Mouse (Mus musculus) heart, embryonic 10.5 days (tissue): ENCODE results near the gene Zfp616. TPM values are rescaled to one million over a fixed set of nuclear protein-coding genes. Genes with fewer than 3 reads are reported as not detected.

Experiments used
- DNase-seq: peaks from one replicate; pipeline ENCODE4 v3.0.0-alpha.2; 2017; ENCODE audit warnings: low spot score
- H3K27ac ChIP-seq: fragments of 300-500 bp; sonication (generic); 2 replicates; pipeline ENCODE4 v1.5.1; 2016; ENCODE audit warnings: mild to moderate bottlenecking
- H3K27me3 ChIP-seq: fragments of 300-500 bp; sonication (generic); 2 replicates; pipeline ENCODE4 v1.6.1; 2016; ENCODE audit warnings: mild to moderate bottlenecking; ENCODE audit not compliant: poor library complexity, insufficient read depth, severe bottlenecking
- H3K36me3 ChIP-seq: fragments of 300-500 bp; sonication (generic); 2 replicates; pipeline ENCODE4 v1.6.1; 2016; ENCODE audit warnings: mild to moderate bottlenecking, moderate library complexity
- H3K4me1 ChIP-seq: fragments of 300-500 bp; sonication (generic); 2 replicates; pipeline ENCODE4 v1.6.1; 2016; ENCODE audit warnings: mild to moderate bottlenecking
- H3K4me3 ChIP-seq: fragments of 300-500 bp; sonication (generic); 2 replicates; pipeline ENCODE4 v1.5.1; 2016; ENCODE audit warnings: mild to moderate bottlenecking, moderate library complexity
- H3K9me3 ChIP-seq: fragments of 300-500 bp; sonication (generic); 2 replicates; pipeline ENCODE4 v1.6.1; 2016; ENCODE audit warnings: mild to moderate bottlenecking, moderate library complexity
- WGBS: fragments of 180-500 bp; shearing (Covaris S2); methylation state at CpG from one replicate; pipeline ENCODE4 v1.1.7; 2016; 5-methylcytosine and 5-hydroxymethylcytosine counted together
- polyA plus RNA-seq: library from polyadenylated mRNA; unstranded; fragments of >200 nt; fragmentation: Nextera tagmentation; extraction: Ambion mirVana; gene quantifications from 2 replicates; pipeline ENCODE4 v1.2.1, GENCODE M21; 2016

The Zfp616 gene
- not detected in 2 replicates for polyA plus RNA-seq

DNA sequence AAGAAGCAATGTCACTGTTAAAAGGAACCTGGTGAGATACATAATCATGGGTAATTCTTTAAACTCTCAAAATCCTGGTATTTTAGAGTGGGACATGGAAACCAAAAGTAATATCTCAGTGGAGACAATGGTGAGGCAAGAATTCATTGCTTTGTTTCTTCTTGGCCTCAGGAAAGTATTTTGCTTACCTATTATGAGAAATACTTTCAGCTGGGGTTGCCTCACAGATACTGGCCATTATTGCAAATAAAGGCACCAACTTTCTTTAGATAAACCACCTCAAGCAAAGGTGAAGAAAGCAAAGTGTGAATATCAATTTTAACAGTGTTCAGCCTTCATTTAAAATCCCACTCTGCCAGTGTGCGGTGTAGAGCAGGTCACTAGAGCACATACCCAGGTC is at the start of gene Zfp616:
TSS of gene Zfp616 (plus strand) at position 301 of the 400 bp plus-strand sequence.
- no peaks in the 10 kb centered on the region for H3K27me3 ChIP-seq
- H3K9me3 ChIP-seq, result peaks cover 2% of the 10 kb centered on the region; the same call in 1 of the 2 replicates
- 83% methylated on average over 1 of the region's 1 CpGs for WGBS
- no peak within 1 kb of the TSS for H3K4me3 ChIP-seq
- no peak within 1 kb of the TSS for H3K27ac ChIP-seq
- no peak for DNase-seq
- no peaks in the 10 kb centered on the region for H3K36me3 ChIP-seq
- no peaks in the 10 kb centered on the region for H3K4me1 ChIP-seq

DNA sequence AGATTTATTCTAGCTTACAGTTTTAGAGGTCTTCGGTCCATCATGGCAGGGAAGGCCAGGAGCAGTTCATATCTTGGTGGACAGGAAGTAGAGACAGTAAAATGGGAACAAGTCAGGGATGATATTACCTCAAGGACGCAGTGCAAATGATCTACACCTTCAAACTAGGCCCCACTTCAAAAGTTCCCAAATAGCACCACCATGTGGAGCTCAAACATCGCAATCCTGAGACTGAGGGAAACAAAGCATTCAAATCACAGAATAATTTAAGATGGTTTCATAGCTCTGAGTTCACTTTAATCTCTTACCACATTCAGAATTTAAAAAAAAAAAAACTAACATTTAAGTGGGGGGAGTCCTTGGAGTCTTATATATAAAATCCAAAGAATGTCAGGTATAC is 18.4 kb upstream of the Zfp616 start:
- H3K4me3 ChIP-seq, result no peak overlapping the region
- no peaks in the 10 kb centered on the region for H3K36me3 ChIP-seq
- DNase-seq, result no peak
- WGBS, result 63% methylated on average over 3 of the region's 3 CpGs
- peaks cover 10% of the 10 kb centered on the region for H3K9me3 ChIP-seq
- no peaks in the 10 kb centered on the region for H3K27me3 ChIP-seq
- H3K4me1 ChIP-seq, result no peaks in the 10 kb centered on the region
- no peak overlapping the region for H3K27ac ChIP-seq

DNA sequence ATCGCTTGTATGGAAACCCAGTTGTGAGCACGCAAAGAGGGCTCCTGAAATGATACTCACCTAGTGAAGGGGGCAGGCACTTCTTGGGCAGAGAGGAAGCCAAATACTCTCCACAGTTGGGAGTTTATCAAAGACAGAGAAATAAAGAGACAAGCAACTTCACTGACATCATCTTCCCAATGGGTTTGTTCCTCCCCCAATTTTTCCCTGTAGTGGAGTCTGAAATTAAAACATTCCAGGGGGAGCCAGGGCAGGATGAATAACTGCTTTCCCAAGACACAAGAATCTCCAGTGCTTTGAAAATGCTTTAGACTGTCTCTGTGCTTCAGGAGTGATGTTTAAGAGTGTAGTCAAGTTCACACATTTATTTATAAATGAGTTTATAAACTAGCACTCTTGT is 13.3 kb upstream of the Zfp616 start, which contains the start of the genes Olfr139 and Olfr399:
TSS of gene Olfr139 (minus strand) at position 101 of the 400 bp plus-strand sequence.
TSS of gene Olfr399 (minus strand) at position 165 of the 400 bp plus-strand sequence.
- H3K36me3 ChIP-seq, result no peaks in the 10 kb centered on the region
- H3K27me3 ChIP-seq, result no peaks in the 10 kb centered on the region
- DNase-seq, result no peak
- H3K4me1 ChIP-seq, result no peaks in the 10 kb centered on the region
- 69% methylated on average over 2 of the region's 2 CpGs for WGBS
- H3K9me3 ChIP-seq, result peaks cover 12% of the 10 kb centered on the region
- no peak within 1 kb of the TSS for H3K4me3 ChIP-seq
- H3K27ac ChIP-seq, result no peak within 1 kb of the TSS

DNA sequence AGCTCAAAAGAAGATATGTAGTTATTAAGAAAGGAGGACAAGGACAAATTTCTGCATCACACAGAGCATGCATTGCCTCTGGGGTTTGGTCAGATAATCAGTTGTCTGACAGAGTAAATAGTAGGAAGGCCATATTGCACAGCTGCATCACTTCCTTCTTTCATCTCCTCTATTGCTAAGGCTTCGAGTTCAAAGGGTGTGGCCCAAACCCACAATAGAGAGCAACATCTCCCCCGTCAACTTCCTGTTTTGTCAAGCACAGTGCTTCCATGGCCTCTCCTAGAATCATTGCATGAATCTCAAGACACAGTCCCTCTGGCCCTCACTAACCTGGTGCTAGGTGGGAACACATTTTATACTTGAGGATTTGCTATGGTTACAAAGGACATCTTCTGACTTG is 31.0 kb downstream of the Zfp616 start:
- Histone ChIP-seq H3K9me3 (no peaks in the 10 kb centered on the region), H3K36me3 (no peaks in the 10 kb centered on the region), H3K27me3 (no peaks in the 10 kb centered on the region), H3K4me1 (no peaks in the 10 kb centered on the region), H3K27ac (no peak overlapping the region), H3K4me3 (no peak overlapping the region)
- 65% methylated on average over 2 of the region's 2 CpGs for WGBS
- no peak for DNase-seq

DNA sequence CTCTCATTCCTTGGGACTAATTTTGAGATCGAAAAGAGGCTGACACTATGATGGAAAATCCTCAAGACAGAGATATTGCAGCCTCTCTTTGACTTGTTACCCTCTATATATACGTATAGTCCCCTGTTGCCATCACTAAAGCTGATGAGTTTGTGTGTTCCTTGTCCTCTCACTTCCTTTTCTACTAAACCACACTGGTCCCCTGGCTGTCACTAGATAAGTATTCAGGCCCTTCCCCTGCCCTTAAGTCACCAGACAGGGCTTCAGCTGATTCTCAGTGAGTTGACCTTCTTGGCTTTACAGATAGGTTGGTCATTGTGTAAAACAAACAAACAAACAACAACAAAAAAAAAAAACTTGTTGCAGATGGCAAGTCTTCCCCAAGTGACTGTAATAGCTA is 31.8 kb downstream of the Zfp616 start:
- H3K4me1 ChIP-seq, result no peaks in the 10 kb centered on the region
- no peak overlapping the region for H3K4me3 ChIP-seq
- 53% methylated on average over 2 of the region's 2 CpGs for WGBS
- H3K36me3 ChIP-seq, result no peaks in the 10 kb centered on the region
- DNase-seq, result no peak
- no peak overlapping the region for H3K27ac ChIP-seq
- no peaks in the 10 kb centered on the region for H3K9me3 ChIP-seq
- H3K27me3 ChIP-seq, result no peaks in the 10 kb centered on the region

DNA sequence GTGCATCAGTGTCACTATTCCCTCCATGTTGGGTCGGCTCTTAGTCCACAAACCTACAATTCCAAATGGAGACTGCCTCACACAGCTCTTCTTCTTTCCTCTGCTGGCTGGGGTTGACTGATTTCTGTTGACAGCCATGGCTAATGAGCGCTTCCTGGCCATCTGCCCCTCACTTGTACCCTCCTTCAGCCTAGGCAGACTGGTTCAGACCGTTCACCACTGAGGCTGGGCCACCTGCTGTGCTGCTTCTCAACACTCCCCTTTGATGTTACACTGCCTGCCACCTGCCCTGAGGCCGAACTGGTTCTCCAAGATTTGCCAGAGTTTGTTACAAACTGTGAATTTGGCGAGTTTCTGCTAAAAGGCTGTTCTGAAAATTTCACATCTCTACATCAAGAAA is 35.3 kb downstream of the Zfp616 start:
- no peaks in the 10 kb centered on the region for H3K36me3 ChIP-seq
- no peak overlapping the region for H3K27ac ChIP-seq
- no peak overlapping the region for H3K4me3 ChIP-seq
- no peaks in the 10 kb centered on the region for H3K4me1 ChIP-seq
- peaks cover 14% of the 10 kb centered on the region; the same call in 1 of the 2 replicates for H3K9me3 ChIP-seq
- WGBS, result 29% methylated on average over 5 of the region's 5 CpGs
- H3K27me3 ChIP-seq, result no peaks in the 10 kb centered on the region
- DNase-seq, result no peak

DNA sequence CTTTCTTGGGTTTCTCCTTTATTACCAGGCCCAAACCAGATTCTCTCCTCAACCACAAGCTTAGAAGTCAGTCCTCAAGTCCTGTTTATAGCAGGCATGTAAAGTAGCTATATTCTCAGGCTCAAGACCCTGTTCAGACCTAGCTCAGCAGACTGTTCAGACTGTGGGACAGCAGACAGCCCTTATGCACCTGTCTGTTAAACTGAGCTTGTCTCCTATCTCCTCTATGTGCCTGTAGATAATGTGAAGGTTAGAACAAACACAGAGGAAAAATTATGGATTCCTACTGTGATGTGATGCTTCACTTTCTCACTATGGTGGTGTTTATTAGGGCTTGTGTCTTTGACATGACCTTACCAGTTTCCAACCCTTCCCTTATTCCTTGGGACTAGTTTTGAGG is 43.7 kb downstream of the Zfp616 start, which contains the start of gene Olfr401:
TSS of gene Olfr401 (plus strand) at position 301 of the 400 bp plus-strand sequence.
- Histone ChIP-seq H3K4me3 (no peak within 1 kb of the TSS), H3K36me3 (no peaks in the 10 kb centered on the region), H3K27ac (no peak within 1 kb of the TSS), H3K27me3 (no peaks in the 10 kb centered on the region), H3K4me1 (no peaks in the 10 kb centered on the region), H3K9me3 (peaks cover 24% of the 10 kb centered on the region; the same call in 1 of the 2 replicates)
- no peak for DNase-seq

Other genes starting within 250 kb of the Zfp616 start
- gene Olfr393, start 218.5 kb upstream of the Zfp616 start, polyA plus RNA-seq, result not detected in 2 replicates
- gene Olfr394, start 179.2 kb upstream of the Zfp616 start, polyA plus RNA-seq, result not detected in 2 replicates
- gene Olfr395, start 160.7 kb upstream of the Zfp616 start, polyA plus RNA-seq, result not detected in 2 replicates
- gene Olfr23, start 133.3 kb upstream of the Zfp616 start, polyA plus RNA-seq, result not detected in 2 replicates
- gene Olfr397, start 109.1 kb upstream of the Zfp616 start, polyA plus RNA-seq, result not detected in 2 replicates
- gene Olfr398, start 79.5 kb upstream of the Zfp616 start, polyA plus RNA-seq, result not detected in 2 replicates
- gene Olfr139, start 13.4 kb upstream of the Zfp616 start, polyA plus RNA-seq, result not detected in 2 replicates
- not detected in 2 replicates for gene Olfr399, start 13.3 kb upstream of the Zfp616 start, polyA plus RNA-seq
- gene Olfr401, start 43.8 kb downstream of the Zfp616 start, polyA plus RNA-seq, result not detected in 2 replicates
- not detected in 2 replicates for gene Olfr402, start 83.6 kb downstream of the Zfp616 start, polyA plus RNA-seq
- not detected in 2 replicates for gene Olfr403, start 116.3 kb downstream of the Zfp616 start, polyA plus RNA-seq
- gene Olfr43, start 141.4 kb downstream of the Zfp616 start, polyA plus RNA-seq, result not detected in 2 replicates
- not detected in 2 replicates for gene Olfr406, start 189.9 kb downstream of the Zfp616 start, polyA plus RNA-seq
- gene Olfr59, start 213.8 kb downstream of the Zfp616 start, polyA plus RNA-seq, result not detected in 2 replicates